Mouse (Mus musculus) embryonic fibroblast, embryonic 13.5 days (primary cell): ENCODE results near the gene Gpatch1.

Source experiments
- CTCF ChIP-seq: IDR thresholded peaks from 2 replicates; pipeline ENCODE4 v1.5.1; 2011; ENCODE audit warnings: mild to moderate bottlenecking, control low read depth, low read length, moderate library complexity, borderline replicate concordance; ENCODE audit not compliant: insufficient read depth
- POLR2A ChIP-seq: IDR thresholded peaks from 2 replicates; pipeline ENCODE4 v1.6.1; 2011; ENCODE audit warnings: low read depth, mild to moderate bottlenecking, control low read depth, low read length, moderate library complexity

GRCm38 (mm10) chr7:35258294-35258693 lies 59.9 kb downstream of the Gpatch1 start:
- TF ChIP-seq POLR2A (no peak), CTCF (no peak)
